Mouse (Mus musculus) adrenal gland, postnatal 36 days (tissue): Measurements from ENCODE around the gene Trim33. TPM values are rescaled to one million over a fixed set of nuclear protein-coding genes. Genes with fewer than 3 reads are reported as not detected.
A peak's percentile ranks its signal among the peaks of the same experiment; 100 is the strongest.

ENCODE experiments used
- DNase-seq, 2 experiments: peaks; one replicate each; pipeline ENCODE4 v3.0.0; 2021; ENCODE audit warnings: mixed read lengths in 1 of 2
- total RNA-seq, 2 experiments: library from RNA; stranded (reverse); gene quantifications; 2 replicates each; pipeline ENCODE4 v1.2.3; 2021

The Trim33 gene
- total RNA-seq, 2 experiments from 2014 or later: 33.5 to 43.5 TPM

DNA sequence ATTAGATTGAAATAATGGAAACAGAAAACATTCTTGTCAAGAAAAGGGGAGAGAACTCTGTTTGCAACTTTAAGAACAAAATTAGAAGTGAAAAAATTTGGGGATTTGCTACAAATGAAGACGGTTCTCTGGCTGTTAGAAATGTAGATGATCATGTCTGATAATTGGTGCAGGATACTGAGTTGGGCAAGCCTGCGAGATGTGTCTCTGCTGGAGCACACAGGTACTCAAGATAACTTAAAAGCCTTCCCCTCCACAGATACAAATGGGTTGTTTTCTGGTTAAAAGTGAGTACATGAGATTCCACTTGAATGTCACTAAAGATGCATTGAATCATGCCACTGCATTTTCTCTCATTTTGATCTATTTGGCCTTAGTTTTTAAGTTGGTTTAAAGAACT, 74.9 kb downstream of the Trim33 start:
- no peak for DNase-seq

DNA sequence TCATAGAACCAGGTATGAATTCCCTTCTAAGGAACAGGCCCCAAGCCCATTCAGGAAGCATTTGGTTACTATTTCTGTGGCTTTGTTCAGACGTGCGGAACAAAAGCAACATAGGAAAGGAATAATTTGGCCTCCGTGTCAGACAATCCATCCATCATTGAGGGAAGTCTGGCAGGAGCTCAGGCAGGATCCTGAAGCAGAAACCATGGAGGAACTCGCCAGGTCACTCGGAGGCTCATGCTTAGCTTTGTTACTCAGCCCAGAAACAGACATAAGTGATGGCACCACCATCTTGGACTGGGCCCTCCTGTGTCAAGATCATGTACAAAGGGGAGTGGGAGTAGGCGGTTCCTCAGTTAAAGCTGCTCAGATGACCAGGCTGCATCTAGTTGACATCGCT, 82.1 kb downstream of the Trim33 start:
- no peak for DNase-seq

DNA sequence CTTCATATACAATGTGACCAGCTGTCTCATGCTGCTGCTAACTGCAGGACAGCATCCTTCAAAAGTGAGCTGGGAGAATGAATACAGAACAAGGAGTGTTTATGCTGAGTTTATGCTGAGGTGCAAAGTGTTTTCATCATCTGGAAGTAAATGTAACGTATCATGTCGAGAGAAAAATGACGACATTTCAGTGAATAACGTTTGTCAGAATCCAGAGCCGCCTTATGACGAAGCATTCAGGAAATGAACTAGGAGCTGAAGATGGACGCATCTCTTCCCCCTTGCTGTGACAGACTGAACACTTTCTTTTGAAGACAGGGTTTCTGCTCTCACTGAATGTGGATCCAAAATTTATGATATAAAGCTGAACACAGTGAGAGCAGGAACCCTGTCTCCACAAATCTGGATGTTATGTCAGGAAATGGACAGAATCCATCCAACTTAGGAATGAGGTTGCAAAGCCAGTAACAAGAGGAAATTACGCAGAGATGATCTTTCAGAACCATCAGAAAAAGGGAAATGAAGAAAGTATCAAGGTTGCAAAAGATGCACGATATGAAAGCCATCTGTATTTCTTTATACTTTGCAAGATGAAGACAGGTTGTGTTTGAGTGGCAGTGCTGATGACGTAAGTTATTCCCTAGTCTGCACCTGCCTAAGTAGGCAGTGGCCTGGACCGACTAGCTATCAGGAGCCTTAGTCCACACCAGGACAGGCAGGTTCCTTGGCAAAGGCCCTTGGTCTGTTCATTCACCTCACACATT, 85.3 kb downstream of the Trim33 start:
- DNase-seq: no peak

DNA sequence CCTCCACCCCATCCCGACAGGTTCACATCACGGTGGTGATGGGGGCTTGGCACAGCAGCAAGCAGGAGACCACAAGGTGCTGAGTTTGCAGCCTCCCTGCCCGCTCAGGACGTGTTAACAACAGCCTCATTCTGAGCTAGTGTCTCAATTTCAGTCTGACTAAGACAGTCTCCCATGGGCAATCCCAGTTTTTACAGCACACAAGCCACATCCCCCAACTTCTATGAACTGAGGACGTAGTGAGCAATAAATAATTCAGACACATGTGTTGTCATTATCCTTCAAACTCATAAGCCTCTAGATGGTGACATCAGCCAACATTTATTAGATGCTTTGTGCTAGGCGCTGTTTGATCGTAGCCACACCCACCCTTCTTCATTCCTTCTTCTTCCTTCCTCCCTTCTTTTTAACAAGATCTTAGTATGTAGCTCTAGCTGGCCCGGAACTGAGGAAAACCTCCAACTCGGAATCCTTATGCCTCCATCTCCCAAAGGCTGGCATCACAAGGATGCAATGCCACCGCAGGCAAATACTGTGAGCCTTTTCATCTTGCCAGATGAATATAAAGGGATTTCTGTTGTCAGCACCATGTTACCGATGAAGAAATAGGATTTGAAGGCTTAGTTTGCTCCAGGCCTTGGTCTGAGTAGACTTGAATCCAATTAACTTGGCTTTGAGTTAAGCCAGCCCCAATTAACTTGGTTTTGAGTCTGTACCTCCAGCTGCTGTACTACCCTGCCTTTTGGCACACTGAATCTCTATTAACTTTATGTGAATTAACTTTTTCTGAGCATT, 88.3 kb downstream of the Trim33 start:
- no peak for DNase-seq

DNA sequence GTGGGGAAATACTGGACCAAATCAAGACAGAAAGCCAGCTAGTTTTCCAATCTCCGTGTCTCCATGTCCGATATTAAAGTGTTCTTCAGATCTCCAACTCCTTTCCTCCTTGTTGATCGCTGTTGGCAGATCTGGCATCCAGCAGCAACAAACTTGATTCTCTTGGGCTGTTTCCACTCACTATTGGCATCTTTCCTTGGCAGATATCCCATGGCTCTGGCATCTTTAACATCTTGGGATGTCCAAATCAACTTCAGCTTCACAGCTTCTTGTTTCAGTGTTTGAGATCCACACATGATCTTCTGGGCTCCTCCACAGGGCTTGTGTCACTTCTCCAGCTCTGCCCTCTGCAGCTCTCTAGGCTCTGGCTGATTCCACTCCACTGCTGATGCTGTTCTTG, 89.6 kb downstream of the Trim33 start:
- no peak for DNase-seq

DNA sequence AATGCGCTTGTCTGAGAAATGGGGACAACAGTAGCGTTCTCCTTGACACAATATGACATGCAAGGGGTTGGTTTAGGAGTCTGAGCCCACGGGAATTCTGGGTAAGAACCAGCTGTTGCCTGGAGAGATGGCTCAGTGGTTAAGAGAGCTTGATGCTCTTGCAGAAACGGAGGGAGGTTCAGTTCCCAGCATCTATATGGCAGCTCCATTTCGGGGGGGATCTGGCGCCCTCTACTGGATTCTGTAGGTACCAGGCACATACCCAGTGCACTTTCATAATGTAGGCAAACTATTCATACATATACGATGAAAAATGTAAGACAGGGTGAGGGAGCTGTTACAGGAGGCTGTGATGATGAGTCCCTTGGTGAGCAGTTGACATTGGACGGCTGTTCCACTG, 94.9 kb downstream of the Trim33 start:
- peak; percentile 73 to 76 for DNase-seq

DNA sequence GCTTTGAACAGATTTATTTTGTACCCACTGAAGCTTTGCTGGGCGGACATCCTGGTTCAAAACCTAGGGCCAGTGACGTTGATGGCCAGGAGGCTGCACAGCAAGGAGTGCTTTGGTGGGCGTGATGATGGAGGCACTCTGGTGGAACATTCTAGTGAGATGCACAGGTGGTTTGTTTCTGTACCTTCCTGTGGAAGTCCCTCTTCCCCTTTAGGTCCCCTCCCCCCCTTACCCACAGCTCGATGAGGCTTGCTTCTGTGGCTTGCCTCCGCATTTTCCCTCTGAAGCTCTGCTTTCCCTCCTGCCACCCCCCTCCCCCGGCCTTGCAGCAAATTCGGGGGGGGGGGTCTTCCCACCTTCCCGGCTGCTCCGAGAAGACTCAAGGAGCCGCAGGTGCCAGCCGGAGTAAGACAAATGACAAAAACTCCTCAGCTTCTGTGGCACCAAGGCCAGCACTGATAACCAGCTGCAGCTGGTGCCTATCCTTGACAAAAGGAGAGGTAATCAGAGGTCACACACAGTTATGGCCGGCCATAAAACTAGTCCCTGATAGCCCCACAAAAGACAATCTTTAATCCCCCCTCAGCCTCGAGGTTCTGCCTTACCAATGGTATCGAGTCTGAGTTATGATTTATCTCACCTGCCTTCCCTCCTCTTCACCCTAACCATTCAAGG, 96.2 kb downstream of the Trim33 start:
- DNase-seq: no peak

DNA sequence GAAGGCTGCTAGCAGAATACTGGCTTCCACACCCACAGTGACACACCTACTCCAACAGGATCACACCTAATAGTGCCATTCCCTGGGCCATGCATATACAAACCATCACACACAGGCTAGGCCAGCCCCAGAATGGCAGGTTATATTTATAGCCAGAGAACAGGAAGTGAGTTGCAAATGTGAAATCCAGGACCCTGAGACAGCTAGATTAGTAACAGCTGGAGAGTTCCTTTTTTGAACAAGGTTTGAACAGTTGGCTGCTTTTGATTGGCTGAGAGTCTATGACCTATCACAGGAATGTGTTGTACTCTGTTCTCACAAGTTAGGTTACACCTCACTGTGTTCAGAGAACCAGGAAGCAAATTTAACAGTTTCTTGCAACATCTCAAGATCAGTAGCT, 98.9 kb downstream of the Trim33 start:
- DNase-seq: no peak

DNA sequence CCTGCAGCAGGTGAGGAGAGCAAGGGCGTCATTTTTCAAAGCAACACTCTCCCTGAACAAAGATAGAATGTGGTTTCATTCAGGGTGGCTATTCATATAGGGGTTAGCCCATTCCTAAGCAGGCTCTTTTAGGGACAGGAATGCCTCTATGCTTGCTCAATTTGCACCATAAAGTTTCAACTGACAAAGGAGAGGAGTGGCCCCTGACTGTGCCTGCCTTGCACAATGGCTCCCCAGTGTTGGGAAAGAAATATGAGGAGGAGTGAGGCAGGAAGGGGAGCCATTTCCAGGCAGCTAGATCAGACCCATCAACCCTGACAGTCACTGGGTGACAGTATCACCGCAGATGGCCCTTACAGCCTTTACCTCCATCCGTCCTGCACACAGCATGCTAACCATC, 100.3 kb downstream of the Trim33 start:
- no peak for DNase-seq

DNA sequence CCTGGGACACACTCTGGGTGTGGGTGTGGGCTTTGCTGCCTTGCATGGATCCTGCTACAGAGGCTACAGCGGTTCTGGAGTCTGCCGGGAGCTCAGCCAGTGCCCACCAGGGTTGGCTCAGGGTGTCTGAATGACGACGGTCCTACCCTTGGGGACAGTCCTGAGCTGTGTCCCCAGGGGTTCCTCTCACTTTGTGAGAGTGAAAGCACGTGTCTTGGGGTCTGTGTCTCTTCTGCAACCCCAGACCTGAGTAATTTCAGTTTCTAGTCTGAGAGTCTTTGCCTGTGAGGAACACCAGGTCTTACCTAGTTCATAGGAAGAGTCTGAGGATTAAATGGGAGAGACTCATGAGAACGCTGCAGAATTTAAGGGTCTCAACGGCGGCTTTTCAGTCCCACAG, 101.7 kb downstream of the Trim33 start:
- DNase-seq: no peak

DNA sequence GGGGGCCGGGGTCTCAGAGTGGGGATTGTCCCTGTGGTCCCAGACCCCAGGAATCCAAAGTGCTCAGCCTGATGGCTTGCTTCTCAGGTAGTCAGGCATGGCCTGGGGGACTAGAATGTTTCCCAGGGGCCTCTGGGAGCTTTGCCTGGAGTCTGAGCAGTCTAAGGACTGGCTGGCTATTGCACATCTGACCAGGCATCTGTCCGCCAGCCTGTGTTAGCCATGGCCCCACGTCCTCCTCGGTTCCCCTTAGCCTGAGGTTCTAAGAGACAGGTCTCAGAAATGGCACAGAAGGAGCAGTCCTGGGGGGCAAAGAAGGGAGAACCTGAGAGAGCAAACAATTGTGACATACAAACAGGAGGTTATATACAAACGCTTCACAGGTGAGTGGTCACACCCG, 102.3 kb downstream of the Trim33 start:
- DNase-seq: no peak

DNA sequence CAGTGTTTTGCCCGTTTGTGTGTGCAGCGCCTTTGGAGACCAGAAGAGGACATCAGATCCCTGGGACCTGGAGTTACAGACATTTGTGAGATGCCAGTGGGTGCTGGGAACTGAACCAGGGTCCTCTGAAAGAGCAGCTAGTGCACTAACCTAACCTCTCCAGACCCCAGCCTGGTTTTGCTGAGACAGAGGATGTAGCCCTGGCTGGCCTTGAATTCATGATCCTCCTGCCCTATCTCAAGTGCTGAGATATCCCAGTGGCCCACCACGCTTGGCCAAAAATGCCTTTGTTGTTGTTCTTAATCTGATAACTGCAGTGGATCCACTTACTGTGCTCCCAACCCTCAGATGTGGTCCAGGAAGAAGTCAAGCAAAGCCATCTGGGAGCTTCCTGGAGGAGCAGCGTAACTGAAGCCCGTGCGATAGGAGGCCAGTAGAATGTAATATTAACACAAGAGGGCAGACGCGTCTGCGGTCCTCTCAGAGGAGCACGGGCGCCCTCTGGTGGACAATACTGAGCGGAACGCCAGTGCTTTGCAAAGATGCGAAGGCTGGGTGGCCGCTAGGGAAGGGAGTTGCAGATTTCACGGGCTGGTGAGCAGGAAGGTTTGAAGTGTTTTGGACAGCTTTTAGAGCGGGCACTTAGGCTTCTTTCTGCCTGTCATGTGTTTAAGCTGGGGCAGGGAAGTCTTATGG, 103.9 kb downstream of the Trim33 start:
- DNase-seq: peak; percentile 94 to 95

DNA sequence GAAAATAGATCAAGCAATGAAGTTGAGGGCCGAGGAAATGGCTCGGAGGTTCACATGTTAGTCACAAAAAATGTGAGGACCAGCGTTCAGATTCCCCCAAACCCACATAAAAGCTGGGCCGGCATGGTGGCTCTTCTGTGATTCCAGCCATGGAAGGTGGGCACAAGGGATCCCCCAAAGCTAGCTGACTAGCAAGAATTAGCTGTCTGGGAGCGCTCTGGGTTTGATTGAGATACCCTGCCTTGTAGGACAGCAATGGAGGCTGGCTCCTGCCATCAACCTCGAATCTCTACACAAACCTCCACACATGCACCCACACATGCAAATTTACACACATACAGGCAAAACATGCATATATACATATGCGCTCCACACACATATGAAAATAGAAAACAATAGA, 105.4 kb downstream of the Trim33 start:
- DNase-seq: no peak

DNA sequence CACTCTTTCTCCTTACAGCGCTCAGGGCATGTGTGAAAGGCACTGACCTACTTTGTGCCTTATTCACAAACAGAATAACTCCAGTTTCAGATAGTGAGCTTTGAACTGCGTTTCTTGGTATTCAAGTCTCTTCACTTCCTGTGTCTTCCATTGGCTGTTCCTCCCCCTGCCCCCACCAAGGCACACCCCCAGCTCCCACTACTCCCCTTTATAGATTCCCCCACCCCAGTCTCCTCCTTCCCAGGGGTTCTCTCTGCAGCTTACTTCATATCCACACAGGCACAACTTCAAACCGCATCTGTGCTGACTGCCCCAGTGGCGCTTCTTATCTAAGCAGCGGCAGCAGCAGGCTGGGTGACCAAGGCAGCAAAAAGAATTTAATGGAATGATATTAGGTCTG, 105.9 kb downstream of the Trim33 start:
- DNase-seq: no peak

DNA sequence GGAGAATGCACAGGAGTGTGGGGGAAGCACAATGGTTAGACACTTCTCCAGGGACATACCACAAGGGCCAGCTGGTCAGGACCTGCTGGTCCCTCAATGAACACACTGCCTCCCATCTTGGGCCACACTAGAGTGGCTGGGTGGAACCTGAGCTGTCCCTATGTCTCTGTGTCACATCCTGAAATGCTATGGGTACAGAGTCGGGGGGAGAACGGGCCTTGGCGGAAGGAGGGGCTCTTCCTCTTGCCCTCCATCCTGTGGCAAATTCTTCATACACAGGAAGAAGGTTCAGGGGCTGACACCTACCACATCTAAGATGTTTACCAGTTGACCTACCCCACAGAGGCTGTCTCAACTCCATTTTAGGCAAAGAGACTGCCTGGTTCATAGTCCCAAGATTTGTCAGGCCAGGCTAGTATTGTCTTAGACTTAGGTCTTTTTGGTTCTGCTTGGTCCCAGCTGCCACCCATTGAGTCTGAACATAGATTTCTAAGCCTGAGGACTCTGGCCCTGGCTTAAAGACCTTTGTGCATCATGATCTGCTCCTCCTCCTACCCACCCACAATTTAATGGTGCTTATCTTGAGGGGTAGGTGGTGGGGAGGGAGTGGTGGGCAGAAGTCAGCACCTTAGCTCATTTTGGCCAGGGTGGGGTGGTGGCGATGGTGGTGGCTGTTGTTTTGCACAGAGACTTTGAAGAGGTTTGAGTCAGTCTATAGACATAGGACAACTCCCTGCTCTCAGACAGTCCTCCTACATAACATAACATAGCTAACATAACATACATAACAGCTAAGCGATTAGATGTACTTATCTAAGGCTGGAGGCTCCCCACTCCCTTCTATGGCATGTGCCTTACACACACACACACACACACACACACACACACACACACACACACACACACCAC, 106.5 kb downstream of the Trim33 start:
- no peak for DNase-seq

DNA sequence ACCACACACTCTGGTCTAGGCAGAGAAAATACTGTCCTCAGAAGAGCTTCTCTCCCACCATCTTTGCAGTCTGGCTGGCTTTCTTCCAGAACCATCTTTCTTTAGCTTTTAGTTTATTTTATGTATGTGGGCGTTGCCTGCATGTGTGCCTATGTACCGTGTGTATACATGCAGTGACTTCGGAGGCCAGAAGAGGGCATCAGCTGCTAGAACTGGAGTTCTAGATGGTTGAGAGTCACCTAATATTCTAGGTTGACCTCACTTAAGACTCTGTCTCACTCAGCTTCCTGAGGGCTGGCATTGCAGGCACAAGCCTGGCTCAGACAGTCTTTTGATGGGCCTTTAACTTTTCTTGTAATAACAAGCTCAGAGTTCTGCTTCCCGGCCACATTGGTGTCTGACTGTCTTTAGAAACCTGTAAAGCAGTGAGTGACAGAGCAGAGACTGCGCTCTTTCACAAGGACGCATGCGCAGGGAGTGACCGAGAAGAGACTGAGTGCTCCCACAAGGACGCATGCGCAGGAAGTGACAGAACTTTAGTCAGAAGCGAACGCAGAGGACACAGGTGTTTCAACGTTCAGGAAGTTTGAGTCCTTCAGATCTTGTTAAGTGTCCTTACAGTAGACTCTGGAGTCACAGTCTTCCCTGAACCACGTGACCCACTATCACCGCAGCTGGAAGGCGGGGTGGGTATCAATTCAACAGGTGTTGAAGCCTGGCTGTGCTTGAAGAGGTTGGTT, 107.4 kb downstream of the Trim33 start:
- no peak for DNase-seq

DNA sequence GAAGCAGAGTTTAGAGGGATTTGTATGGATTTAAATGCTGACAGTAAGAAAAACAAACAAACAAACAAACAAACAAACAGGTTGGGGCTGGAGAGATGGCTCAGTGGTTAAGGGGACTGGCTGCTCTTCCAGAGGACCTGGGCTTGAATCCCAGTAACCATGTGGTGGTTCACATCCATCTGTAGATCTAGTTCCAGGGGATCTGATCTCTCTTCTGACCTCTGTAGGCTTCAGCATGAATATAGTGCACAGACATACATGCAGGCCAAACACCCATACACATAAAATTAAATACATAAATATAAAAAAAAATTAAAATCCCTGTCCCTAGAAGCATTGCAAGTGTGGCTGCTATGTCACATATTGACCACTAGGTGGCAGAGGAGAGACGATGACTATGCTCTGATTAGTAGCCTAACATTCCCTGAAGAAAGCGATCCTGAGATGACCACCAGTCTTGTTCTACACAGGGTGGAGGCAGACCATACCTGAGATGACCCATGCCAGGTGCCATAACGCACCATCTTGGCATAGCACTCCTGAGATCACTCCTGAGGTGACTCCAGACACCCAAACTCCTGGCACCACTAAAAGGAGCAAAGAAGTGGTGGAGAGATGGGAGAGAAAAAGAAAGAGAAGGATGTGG, 113.6 kb downstream of the Trim33 start:
- DNase-seq: peak in 1 of 2 experiments; percentile 31

DNA sequence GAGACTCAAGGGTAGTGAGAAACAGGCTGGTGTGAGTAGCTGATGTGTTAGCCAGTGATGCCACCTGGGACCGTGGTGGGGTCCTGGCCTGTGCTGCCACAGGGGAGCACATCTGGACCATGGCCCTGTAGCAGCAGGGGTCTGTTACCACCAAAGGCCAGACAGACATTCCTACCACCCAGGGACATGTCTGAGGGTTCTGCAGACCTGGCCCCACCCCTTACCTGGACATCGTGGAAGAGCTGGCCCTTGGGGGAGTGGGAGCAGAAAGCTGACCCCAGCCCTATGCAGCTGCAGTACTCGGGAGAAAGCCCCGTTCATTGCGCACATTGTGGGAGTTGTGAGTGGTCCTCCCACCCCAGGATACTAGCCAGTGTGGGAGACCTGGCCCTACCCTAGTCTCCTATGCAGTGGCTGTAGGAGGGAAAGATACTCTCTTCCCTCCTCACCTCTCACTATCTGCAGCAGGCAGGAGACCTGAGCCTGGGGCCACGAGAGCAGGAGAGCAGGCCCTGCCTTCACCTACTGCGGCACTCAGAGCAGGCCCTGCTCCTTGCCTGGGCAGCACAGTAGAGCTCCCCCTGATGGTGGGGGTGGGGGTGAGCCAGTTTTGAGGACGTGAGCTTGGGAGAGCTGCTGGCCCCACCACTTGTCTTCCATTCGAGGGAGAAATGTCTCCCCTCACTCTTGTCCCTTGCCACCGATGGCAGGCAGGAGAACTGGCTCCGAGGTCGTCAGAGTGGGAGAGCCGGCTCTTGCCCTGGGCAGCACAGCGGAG, 114.4 kb downstream of the Trim33 start:
- DNase-seq: no peak

DNA sequence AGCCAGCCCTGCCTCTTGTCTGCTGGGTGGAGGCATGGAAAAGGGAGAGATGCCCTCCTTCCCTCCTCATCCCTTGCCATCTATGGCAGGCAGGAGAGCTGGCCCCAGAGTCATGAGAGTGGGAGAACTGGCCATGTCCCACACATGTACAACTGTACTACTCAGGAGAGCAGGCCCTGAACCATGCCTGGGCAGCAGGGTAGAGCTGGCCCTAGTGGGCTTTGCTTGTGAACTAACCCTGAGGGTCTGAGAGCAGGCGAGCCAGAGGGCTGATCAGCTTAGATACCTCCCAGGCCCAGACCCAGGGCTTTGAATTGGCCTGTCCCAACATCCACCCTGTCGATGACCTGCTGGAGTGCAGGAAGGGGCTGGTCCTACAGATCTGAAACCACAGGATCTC, 115.0 kb downstream of the Trim33 start:
- no peak for DNase-seq
